Mouse (Mus musculus): Measurements from ENCODE around the gene Coasy.

DNA sequence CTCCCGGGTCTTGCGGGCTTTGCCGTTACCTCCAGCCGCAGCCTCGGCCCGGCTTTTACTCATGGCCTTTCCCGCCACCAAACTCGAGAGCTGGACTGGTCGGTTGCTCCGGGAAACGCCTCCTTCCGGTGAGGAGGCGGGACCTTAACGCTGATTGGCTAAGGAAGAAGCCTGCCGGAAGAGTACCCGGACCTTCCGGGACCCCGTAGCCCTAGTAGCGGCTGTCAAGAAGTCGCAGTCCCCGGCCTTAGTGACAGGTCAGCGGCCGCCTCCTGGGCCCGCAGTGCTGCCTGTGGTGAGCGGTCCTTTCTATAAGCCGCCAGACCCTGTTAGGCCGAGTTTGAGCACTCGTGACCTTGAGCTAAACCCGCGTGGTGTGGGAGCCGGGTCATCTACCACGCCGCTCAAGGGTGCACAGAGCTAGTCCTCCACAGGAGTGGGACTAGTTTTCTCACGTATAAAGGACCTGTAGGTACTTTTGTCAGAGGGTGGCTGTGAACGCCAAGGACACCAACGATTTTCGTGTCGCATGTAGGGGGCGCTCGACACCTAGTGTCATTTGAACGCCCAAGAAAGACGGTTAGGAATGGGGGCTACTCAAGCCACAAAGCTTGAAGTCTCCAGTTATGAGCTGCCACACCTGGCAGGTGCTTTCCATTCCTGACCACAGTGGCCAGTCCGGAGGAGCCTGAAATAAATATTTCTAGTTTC is 13.1 kb downstream of the Coasy start, which contains the start of gene Psmc3ip:
- TF ChIP-seq POLR2A (IDR thresholded peaks at IDR 0.05; ENCODE audit: borderline replicate concordance, insufficient read depth, low read length): peak; percentile 78; the same call in 1 of the 2 replicates
- peak; percentile 83 for TF ChIP-seq CTCF (IDR thresholded peaks at IDR 0.05; ENCODE audit: borderline replicate concordance, insufficient read depth, low read depth, low read length)

Measured in cerebellum, adult 2 months (tissue).